Mouse (Mus musculus) retina, embryonic 14.5 days (tissue): ENCODE data around the gene Lingo1.

Source experiments
- DNase-seq: peaks from one replicate; pipeline ENCODE4 v3.0.0-alpha.2; 2015; ENCODE audit warnings: low spot score

The Lingo1 gene

DNA sequence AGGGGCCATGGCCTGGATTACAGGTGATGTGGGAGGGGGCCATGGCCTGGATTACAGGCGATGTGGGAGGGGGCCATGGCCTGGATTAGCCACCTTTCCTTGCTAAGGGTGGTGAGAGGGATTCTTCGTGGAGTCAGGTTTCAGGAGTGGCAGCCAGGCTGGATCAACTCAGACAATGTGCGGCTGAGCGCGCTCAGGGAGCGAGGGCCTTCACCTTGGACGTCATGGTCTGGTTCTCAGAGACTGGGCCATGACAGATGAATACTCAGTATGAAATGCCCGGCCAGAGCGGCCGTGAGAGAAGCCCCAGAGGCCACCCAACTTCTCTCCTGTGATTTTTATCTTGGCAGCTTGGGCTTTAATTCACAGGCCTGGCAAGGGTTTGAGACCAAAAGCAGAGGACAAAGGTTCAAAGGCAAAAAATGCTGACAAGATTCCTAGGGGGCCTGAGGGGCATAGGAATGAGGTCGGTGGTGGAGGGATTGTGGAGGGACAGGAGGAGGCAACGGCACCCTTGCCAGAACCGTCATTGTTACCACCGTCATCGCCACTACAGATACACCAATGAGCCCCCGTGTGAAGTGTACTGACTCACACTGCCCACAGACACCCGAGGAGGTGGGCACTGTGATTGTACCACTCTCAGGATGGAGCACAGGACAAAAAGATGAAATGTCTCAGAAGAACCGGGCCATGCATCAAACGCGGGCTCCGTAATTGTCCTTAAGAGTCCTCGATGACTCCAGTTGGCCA, 117.2 kb downstream of the Lingo1 start:
- DNase-seq, result no peak

DNA sequence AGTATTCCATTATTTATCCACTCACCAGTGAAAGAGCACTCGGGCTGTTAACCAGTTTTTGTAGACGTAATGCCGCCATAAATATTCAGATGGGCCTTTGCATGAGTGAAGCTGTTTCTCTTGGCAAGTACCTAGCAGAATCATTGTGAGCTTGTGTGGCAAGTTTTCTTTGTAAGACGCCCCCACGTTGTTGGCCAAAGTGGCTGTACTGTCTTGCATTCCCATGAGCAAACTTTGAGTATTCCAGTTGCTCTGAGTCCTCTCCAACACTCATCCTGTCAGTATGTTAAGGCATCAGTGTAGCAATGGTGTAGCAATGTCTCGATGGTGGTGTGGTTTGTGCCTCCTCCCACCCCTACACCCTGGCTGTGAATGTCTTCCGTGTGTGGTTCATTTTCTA, 120.6 kb downstream of the Lingo1 start:
- no peak for DNase-seq

DNA sequence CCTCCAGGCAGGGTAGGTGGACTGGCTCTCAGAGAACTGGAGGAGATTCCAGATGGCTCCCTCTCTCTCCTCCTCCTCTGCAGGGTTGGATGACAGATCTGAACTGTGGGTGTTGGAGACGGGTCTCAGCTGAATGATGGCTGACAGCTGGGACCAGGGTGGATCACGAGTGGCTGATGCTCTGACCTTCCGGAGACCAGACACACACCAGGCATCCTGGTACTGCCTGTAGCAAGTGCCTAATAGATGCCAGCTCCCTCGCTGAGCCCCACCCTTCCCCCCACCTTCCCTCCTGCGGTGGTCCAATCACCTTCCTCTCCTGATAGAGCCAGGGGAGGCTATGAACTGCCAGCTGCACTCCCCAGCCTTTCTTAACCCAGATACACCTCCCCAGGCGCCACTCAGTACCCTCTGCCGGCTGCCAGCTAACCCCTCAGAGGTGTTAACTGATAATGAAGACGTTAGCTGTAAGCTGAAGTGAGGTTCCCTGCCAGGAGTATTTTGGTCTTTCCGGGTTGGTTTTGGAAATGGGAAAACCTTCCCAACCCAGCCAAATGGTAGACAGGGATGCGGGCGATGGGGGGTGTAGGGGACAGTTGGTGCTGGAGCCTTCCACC, 126.6 kb downstream of the Lingo1 start:
- DNase-seq, result no peak

DNA sequence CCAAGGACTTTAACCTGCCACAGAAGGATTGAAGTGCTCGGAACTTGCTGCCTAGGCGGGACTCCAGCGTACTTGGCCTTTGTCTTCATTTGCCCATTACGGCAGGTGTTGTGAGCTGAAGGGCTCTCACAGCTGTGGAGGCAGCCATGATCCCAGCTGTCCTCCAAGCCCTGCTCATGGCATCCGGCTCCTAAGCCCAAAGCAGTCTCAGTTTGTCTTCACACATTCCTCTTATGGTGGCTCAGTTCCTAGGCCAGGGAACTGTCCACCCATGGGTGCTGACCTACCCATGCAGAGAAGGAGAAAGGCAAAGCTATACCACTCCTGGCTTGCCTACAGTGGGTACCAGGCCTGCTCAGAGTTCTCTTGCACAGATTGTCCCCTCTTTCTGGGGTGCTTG, 132.1 kb downstream of the Lingo1 start:
- DNase-seq, result no peak

DNA sequence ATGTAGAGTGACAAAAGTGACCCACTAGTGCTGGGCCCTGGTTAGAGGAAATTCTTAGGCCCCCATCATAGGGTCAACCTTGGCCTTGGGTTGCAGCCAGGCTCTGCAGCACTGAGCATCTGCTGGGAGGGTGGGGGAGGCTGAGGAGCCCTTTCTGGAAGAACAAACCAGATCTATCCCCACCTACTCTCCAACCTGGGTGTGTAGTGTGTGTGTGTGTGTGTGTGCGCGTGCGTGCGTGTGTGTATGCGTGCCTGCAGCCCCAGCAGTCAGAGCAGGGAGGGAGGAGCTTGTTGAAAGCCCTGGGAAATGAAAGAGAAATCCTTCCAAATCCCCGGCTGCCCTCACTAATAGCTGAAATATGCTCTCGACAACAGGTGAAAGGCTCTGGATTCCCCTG, 133.3 kb downstream of the Lingo1 start:
- no peak for DNase-seq

DNA sequence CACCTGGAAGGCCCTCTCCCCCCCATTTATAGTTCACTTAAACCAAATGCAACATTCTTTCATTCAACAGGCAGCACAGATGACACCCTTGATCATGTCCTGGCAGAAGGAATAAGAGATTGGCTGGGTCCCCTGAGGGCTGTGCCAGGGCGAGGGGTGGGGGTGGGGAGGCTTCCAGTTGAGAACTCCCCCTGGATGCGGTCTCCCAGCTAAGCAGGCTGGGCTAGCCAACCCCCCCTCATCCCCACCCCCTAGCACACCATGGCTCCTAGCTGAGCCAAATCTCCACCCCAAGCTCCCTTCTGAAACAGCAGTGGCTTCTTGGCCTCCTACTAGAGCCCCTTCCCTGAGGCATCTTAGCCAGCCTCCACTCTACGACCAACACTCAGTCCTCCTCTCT, 133.9 kb downstream of the Lingo1 start:
- no peak for DNase-seq

DNA sequence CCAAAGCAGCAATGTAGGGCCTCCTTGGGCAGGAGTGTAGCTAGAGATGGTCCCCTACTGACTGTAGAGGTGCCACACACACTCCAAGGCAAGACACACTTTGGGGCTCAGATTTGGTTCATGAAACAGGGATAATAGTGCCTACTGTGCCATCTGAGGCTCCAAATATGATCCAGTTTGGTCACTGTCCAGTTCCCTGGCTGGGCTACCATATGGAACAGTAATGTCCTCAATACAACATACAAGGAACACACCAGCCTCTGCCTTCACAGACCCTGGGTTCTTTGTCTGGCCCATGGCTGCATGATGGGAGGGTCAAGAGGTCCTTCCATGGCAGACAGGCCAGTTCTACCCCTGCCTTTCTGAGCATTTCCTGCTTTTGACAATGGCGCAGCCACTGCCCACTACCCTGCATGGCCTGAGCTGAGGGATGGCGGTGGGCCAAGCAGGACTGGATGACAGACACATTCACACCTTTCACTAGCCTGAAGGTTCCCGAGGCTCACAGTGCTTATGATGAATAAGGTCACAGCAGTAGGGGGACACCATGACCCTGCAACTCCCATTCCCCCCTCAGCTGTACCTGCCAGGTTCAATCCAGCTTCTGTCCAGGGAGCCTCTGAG, 134.9 kb downstream of the Lingo1 start:
- no peak for DNase-seq

DNA sequence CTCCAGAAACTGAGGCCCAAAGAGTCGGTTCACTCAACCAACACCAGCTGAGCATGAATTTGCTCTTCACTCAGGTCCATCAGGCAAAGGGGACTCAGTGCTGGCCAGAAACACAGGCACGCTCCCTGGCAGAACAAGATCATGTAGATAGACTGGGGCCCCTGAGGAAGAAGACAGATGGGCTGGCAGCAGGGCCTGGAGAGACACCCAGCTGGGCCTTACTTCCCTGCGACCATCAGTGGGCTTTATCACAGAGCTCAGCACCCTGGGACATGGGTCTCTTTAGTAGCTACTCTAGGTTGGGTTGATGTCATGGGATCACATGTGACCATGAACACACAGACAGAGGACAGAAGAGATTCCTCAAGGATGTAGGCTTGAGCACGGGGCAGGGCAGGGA, 137.7 kb downstream of the Lingo1 start:
- DNase-seq, result no peak

DNA sequence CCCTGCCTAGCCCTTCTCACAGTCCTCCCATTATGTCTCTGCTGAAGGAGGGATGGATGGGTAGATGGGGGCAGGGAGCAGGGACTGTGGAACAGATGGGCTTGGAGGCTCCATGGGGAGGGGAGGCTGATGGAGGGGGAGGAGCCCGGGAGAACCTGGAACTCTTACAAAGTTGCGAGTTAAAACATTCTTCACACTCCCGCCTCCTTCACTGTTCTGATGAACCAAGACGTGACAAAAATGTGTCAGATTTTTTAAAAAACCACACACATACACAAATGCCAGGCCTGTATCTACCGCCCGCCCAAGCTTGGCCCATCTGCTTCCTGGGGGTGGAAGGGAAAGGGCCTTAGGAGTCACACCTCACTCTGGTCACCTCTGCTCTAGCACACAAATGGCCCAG, 138.3 kb downstream of the Lingo1 start:
- no peak for DNase-seq

DNA sequence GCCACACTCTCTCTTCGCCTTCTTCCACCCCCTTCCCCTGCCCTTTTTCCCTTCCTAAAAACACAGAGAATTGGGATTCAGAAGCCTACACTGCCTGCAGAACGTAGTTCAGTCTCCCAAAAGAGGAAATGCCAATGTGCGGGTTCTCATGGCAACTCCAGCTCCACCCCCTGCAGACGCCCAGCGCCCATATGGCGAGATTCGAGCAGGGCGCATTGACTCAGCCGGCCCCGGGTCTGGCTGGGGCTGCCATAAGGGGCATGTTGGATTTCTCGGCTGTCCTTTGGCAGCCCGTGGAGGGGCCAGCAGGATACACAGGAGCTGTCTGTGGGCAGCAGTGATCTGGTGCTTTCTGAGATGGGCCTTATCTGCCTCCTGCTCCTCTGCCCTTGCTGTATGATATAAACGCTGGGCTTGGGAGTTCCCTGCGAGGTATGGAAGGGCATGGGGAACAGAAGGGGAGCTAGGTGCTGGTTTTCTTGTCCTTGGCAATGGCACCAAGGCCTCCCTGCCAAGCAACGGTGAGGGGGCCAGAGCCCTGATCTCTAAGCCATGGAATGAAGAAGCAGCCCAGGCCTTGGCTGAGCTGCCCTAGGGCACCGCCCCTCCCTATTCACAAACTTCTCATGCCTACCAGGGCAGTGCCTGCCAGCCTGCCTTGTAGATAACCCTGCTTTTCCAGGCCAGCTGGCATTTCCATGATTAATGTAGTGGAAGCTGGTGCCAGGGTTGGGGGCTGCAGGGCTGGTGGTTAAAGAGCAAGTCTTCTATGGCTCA, 139.3 kb downstream of the Lingo1 start:
- no peak for DNase-seq

DNA sequence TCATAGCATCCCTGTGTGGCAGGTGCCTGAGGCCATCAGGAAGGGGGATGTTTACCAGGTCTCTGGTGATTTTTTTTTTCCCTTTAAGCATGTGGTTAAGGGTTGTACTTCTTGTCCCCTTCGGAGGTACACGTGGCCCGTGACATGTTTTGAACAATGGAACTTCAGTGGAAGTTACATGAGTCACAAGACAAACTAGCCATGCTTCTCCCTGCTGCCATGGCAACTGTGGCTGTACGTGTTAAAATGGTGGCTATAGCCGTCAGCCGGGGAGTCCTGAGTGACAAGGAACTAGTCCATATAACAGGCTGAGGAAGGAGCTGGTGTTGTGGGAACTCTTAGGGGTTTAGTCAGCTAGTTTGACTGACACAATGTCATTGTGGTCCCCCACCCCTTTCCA, 141.1 kb downstream of the Lingo1 start:
- DNase-seq, result no peak

DNA sequence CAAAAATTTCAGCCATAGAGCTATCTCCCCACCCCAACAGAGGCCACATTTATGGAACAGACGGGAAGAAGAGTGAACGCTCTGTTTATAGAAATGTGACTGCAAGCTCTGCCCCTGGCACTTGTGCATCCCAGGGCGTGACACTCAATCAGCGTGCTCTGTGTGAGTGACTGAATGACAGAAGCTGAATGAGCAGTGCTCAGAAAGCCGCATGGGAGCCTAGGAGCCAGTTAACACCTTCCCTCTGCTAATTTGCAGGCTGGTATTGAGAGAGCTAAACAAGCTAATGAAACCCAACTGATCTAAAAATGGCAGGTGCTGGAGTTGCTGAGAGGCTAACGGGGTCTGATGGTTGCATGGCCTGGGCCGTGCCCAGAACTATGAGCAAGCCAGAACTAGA, 143.7 kb downstream of the Lingo1 start:
- no peak for DNase-seq

DNA sequence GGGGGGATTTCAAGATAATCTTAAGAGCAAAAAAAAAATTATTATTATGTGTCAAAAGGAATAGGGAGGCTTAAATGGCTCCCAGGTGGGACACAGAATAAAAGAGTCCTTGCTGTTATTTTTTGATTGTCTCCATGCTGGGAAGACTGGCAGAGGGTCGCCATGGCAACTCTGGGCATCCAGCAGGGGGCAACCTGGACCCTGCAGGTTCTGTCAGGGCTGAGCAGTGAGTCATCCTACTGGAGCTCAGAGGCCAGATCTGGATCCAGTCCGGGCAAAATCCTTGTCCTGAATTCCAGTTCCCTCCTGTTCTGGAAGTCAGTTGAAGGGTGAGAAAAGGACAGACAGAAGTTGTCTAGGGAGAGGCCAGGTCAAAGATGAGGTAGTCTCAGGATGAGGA, 144.7 kb downstream of the Lingo1 start:
- DNase-seq, result no peak

DNA sequence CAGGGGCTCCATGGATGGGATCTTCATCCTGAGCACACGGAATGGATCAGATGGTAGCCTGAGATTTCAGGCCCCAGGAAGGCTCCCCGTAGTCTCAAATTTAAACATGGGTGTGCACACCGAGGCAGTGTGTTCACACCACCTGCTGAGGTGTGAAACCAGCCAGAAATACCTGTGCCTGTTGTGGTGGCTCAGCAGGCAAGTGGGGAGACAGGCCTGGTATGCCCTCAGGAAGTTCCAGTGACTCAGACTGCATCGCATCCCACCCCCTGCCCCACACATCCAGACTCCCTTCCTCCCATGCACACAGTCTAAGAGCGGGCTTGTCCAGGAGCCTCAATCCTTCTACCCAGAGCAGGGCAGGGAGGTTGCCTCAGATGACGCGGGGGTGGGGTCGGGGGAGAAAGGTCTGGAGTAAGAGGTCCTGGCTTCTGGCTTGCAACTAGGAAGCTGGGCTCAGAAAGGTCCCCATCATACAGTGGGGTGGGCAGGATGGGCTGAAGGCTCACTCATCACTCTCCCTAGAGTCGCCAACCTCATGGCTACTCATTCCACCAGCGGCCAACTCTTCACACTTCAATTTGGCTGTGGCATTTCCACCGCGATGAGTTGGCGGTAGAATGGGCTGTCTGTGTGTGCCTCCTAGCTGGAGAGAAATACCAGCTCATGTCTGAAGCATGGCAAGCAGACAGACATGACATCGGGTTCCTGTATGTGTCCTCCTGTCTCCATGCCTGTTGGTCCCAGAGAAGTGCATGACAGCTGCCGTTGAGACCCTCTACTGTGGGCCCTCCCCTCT, 149.8 kb downstream of the Lingo1 start:
- DNase-seq, result no peak

DNA sequence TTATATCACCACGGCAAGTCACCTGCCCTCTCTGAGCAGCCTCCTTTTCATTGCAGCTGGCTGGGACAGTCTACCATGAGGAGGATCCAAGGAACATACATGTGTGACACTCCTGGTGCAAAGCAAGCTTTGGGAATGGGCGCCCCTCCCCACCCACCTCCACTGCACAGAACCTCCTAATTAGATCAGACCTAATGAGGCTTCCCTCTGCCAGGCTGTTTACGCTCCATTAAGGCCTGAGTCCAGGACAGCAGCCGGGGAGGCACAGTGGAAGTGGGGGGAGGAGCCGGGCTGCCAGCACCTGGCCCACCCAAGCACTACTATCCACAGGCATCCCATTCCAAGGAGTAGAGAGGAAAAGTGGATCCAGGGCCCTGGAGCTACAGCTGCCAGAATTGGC, 152.8 kb downstream of the Lingo1 start:
- peak; percentile 83 for DNase-seq

DNA sequence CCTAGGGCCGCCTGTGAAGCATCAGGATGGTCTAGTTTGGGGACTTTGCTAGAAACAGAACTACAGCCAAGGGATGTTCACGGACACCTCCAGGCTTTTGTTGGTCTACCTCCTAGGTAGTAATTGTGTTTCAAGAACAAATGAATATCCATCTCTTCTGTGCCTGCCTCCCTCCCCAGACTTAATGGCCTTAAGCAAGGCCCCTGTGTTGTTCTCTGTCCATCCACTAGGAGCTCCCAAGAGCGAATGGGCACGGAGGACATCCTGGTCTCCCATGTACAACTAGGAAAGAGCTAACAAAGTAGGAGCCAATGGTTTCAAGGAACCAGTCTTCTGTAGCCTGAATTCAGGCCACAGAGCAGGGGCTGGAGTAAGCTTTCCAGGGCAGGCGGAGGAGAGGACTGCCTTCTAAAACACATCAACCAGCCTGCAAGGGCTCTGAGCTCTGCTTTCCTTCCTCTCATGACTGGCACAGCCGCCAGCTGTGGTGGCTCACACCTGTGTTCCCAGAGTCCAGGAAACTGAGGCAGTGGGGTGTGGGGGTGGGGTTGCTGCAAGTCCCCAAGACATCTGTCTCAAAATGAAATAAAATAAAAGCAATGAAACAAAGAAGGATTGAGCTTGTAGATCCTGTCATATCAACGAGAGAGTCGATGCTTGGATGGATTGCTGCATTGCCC, 157.9 kb downstream of the Lingo1 start:
- peak; percentile 74 for DNase-seq

DNA sequence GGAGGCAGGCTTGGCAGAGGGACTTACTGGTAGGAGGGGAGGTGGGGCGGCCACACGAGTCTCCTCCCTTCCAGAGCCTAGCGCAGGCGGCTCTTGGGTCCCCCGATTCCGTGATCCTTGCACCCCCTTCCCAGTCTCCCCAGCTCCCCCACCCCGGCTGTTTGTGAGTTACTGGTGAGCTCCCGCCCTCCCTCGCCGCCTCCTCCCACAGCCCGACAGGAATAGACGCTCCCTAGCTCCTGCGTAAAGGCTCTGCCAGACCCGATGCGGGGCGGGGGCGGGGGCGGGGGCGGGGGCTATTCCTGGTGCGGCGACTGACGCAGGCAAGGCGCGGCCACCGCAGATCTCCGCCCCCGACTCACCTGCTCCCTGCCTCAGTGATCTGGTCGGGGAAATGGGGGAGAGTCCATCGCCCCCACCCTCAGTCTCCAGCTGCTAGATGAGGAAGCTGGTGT, 158.8 kb downstream of the Lingo1 start:
- no peak for DNase-seq

DNA sequence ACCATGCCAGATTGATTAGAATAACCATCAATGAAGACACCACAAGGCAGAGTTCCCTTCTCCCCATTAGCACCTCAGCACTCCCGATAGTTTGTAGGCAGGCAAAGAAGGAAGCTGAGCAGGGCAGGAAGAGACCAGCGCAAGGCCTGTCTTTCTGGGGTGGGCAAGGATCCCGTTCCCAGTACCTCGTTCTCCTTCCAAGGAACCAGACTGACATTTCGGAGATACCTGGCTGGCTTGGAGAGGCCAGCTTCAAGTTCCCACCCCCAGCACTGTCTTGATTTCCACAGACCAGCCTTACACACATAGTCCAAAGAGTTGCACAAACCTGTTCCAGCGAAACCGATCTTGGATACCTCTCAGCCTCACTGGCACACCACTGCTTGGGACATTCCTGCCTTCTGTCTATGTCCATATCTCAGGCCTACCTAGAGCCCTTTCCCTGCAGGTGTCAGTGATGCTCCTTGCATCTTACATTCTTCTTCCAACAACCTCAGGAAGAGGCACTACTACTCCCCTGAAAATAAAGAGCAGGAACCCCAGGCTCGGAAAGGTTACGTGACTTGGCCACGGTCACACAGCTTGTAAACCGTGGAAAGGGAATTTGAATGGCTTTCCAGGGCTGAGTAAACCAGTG, 159.4 kb downstream of the Lingo1 start:
- no peak for DNase-seq

DNA sequence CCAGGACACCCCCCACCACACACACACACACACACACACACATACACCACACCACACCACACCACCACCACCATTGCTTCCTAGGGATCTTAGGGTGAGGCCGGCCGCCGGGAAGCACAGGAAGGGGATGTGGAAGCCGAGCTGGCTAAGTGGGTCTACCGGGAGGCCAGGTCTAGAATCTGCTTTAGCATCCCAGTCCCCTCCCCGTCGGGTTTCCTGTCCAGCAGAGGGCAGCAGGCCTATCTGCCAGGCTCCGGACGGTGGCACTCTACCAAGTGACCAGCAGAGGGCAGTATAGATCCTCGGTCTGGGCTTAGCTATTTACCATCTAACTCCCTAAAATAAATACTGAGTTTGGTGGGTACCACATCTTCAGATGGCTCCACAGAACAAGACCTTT, 160.1 kb downstream of the Lingo1 start:
- peak; percentile 98 for DNase-seq

DNA sequence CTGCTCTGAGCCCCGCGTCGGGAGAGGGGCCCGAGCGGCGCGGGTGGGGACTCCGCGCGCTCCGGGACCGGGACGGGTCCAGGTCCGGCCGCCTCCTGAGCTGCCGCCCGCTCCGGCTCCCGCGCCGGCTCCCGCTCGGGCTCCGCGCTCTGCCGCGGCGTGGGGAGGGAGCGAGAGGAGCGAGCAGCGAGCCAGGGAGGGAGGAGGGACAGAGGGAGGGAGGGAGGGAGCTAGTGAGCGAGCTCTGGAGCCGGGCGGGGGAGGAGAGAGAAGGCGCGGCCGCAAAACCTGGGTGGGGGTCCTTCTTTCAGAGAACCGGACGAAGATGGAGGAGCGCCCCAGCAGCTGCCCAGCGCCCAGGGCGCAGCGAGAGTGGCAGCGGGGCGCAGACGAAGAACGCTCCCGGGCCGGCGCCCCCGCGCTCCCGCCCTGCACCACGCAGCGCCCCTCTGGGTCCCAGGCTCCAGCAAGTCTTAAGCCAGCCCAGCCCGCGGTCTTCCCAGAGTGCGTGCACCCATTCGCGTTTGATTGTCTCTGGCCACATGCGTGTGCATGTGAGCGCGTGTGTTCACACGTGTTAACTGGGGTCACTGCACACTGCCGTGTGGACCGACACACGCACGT, 160.7 kb downstream of the Lingo1 start:
- DNase-seq, result peak; percentile 77
